Mouse (Mus musculus) small intestine, adult 2 months (tissue): ENCODE measurements around the gene Insm1.

Experiments used
- CTCF ChIP-seq: fragments of 200-500 bp; IDR thresholded peaks from 2 replicates; pipeline ENCODE4 v1.5.1; 2012; ENCODE audit warnings: low read depth, mild to moderate bottlenecking, control low read depth, inconsistent platforms, low read length, moderate library complexity, mixed read lengths; ENCODE audit not compliant: insufficient replicate concordance, insufficient read length; ENCODE audit errors: extremely low read depth
- POLR2A ChIP-seq: fragments of 200-500 bp; IDR thresholded peaks from 2 replicates; pipeline ENCODE4 v1.6.1; 2012; ENCODE audit warnings: low read depth, mild to moderate bottlenecking, control low read depth, inconsistent platforms, low read length, moderate library complexity

GRCm38 (mm10) chr2:146262966-146263365 is 41.2 kb downstream of the Insm1 start:
- TF ChIP-seq POLR2A (no peak), CTCF (no peak)
